Mouse (Mus musculus) liver, embryonic 11.5 days (tissue): ENCODE results near the gene Gm28230. TPM values are rescaled to one million over a fixed set of nuclear protein-coding genes. Genes with fewer than 3 reads are reported as not detected.
A peak's percentile ranks its signal among the peaks of the same experiment; 100 is the strongest.

Experiments used
- ATAC-seq: fragments of 200-750 bp; cut with Nextera tagmentation; replicated peaks from 2 replicates; pipeline ENCODE4 v1.8.0; 2017; ENCODE audit warnings: moderate number of reproducible peaks, mild to moderate bottlenecking, moderate TSS enrichment, moderate library complexity; ENCODE audit not compliant: low FRiP score
- DNase-seq: peaks from one replicate; pipeline ENCODE4 v3.0.0-alpha.2; 2017; ENCODE audit warnings: low spot score
- H3K27ac ChIP-seq: fragments of 300-500 bp; sonication (generic); 2 replicates; pipeline ENCODE4 v1.5.1; 2014; ENCODE audit warnings: mild to moderate bottlenecking, low read depth, low read length, control low read depth
- H3K27me3 ChIP-seq: fragments of 300-500 bp; sonication (generic); replicated peaks from 2 replicates; pipeline ENCODE4 v1.6.1; 2014; ENCODE audit warnings: low read length, mixed read lengths; ENCODE audit not compliant: control insufficient read depth, insufficient read depth
- H3K36me3 ChIP-seq: fragments of 300-500 bp; sonication (generic); 2 replicates; pipeline ENCODE4 v1.6.1; 2014; ENCODE audit warnings: mild to moderate bottlenecking, low read length, moderate library complexity, mixed read lengths; ENCODE audit not compliant: control insufficient read depth, insufficient read depth
- H3K4me1 ChIP-seq: fragments of 300-500 bp; sonication (generic); replicated peaks from 2 replicates; pipeline ENCODE4 v1.6.1; 2014; ENCODE audit warnings: low read length, mixed read lengths; ENCODE audit not compliant: control insufficient read depth, insufficient read depth
- H3K4me2 ChIP-seq: fragments of 300-500 bp; sonication (generic); 2 replicates; pipeline ENCODE4 v1.6.1; 2014; ENCODE audit warnings: mild to moderate bottlenecking, control low read depth, moderate library complexity
- H3K4me3 ChIP-seq: fragments of 300-500 bp; sonication (generic); 2 replicates; pipeline ENCODE4 v1.5.1; 2014; ENCODE audit warnings: low read depth, low read length, control low read depth
- H3K9ac ChIP-seq: fragments of 300-500 bp; sonication (generic); 2 replicates; pipeline ENCODE4 v1.6.1; 2014; ENCODE audit warnings: low read depth, low read length, control low read depth
- H3K9me3 ChIP-seq: fragments of 300-500 bp; sonication (generic); 2 replicates; pipeline ENCODE4 v1.6.1; 2016; ENCODE audit warnings: low read length, inconsistent platforms, mixed read lengths; ENCODE audit not compliant: control insufficient read depth
- WGBS: fragments of 180-500 bp; shearing (Covaris S2); extraction: QIAGEN DNeasy Blood & Tissue Kit; methylation state at CpG from one replicate; pipeline ENCODE4 v1.1.7; 2014; 5-methylcytosine and 5-hydroxymethylcytosine counted together
- polyA plus RNA-seq: library from polyadenylated mRNA; unstranded; fragments of >200 nt; fragmentation: Nextera tagmentation; extraction: Ambion mirVana; gene quantifications from 2 replicates; pipeline ENCODE4 v1.2.1, GENCODE M21; 2014

Gm28230 gene
- polyA plus RNA-seq, 1 experiment from 2014 or later: not detected

- Histone ChIP-seq H3K27me3 (peaks cover 98% of the 10 kb centered on the region), H3K36me3 (no peaks in the 10 kb centered on the region), H3K9me3 (no peaks in the 10 kb centered on the region), H3K4me3 (no peak overlapping the region), H3K4me2 (no peak overlapping the region), H3K27ac (no peak overlapping the region), H3K9ac (no peak overlapping the region), H3K4me1 (0 out of 2 replicates have a peak, but pooled peaks cover 2% of the 10 kb centered on the region)
- ATAC-seq: no peak
- 21% methylated on average over 17 of the region's 17 CpGs for WGBS
- peak; percentile 39 for DNase-seq
These were observed 1.4 kb upstream of the Gm28230 start for GRCm38 (mm10) chr2:74725171-74725570.

- 4% methylated on average over 43 of the region's 43 CpGs for WGBS
- Histone ChIP-seq H3K27me3 (peaks cover 98% of the 10 kb centered on the region), H3K36me3 (no peaks in the 10 kb centered on the region), H3K9ac (no peak overlapping the region), H3K4me3 (peak overlapping the region; percentile 44), H3K4me1 (0 out of 2 replicates have a peak, but pooled peaks cover 2% of the 10 kb centered on the region), H3K4me2 (peak overlapping the region; percentile 57), H3K27ac (no peak overlapping the region), H3K9me3 (no peaks in the 10 kb centered on the region)
- DNase-seq (no peak), ATAC-seq (no peak)
These were observed 578 bp downstream of the Gm28230 start for GRCm38 (mm10) chr2:74726973-74727639.

GRCm38 (mm10) chr2:74727640-74728302 is 1.2 kb downstream of the Gm28230 start:
- Histone ChIP-seq H3K9ac (no peak overlapping the region), H3K9me3 (no peaks in the 10 kb centered on the region), H3K36me3 (no peaks in the 10 kb centered on the region), H3K27ac (no peak overlapping the region), H3K27me3 (peaks cover 98% of the 10 kb centered on the region), H3K4me1 (peaks cover 2% of the 10 kb centered on the region; the same call in 1 of the 2 replicates), H3K4me3 (peak overlapping the region; percentile 44), H3K4me2 (peak overlapping the region; percentile 57)
- no peak for DNase-seq
- WGBS: 8% methylated on average over 24 of the region's 25 CpGs
- ATAC-seq: no peak

GRCm38 (mm10) chr2:74728303-74728680 is 1.8 kb downstream of the Gm28230 start:
- H3K27ac ChIP-seq: no peak overlapping the region
- no peak overlapping the region for H3K4me2 ChIP-seq

GRCm38 (mm10) chr2:74730331-74730730 is 3.8 kb downstream of the Gm28230 start:
- ATAC-seq: no peak
- Histone ChIP-seq H3K4me2 (no peak overlapping the region), H3K4me1 (peaks cover 2% of the 10 kb centered on the region; the same call in 1 of the 2 replicates), H3K27ac (no peak overlapping the region), H3K9ac (no peak overlapping the region), H3K9me3 (no peaks in the 10 kb centered on the region), H3K36me3 (no peaks in the 10 kb centered on the region), H3K27me3 (peaks cover 98% of the 10 kb centered on the region), H3K4me3 (no peak overlapping the region)
- WGBS: 29% methylated on average over 8 of the region's 8 CpGs
- DNase-seq: no peak

More at GRCm38 (mm10) chr2:74728303-74728680, 1.8 kb downstream of the Gm28230 start:
- peak; percentile 33 for DNase-seq
- Histone ChIP-seq H3K36me3 (no peaks in the 10 kb centered on the region), H3K4me1 (peaks cover 2% of the 10 kb centered on the region; the same call in 1 of the 2 replicates), H3K9ac (no peak overlapping the region), H3K9me3 (no peaks in the 10 kb centered on the region), H3K4me3 (no peak overlapping the region), H3K27me3 (peaks cover 98% of the 10 kb centered on the region)
- 28% methylated on average over 13 of the region's 13 CpGs for WGBS
- no peak for ATAC-seq

- Histone ChIP-seq H3K27me3 (peaks cover 98% of the 10 kb centered on the region), H3K4me1 (peaks cover 2% of the 10 kb centered on the region; the same call in 1 of the 2 replicates), H3K4me3 (no peak overlapping the region), H3K4me2 (no peak overlapping the region), H3K9me3 (no peaks in the 10 kb centered on the region), H3K27ac (no peak overlapping the region), H3K9ac (no peak overlapping the region), H3K36me3 (no peaks in the 10 kb centered on the region)
- DNase-seq (no peak), ATAC-seq (no peak)
These were observed 4.5 kb downstream of the Gm28230 start for GRCm38 (mm10) chr2:74731055-74731454.

GRCm38 (mm10) chr2:74731799-74732512 is 5.4 kb downstream of the Gm28230 start:
- H3K27me3 ChIP-seq: peaks cover 98% of the 10 kb centered on the region
- no peak for ATAC-seq
- H3K4me1 ChIP-seq: peaks cover 2% of the 10 kb centered on the region; the same call in 1 of the 2 replicates
- 18% methylated on average over 9 of the region's 9 CpGs for WGBS
- H3K9ac ChIP-seq: no peak overlapping the region
- H3K36me3 ChIP-seq: no peaks in the 10 kb centered on the region
- no peak for DNase-seq
- no peak overlapping the region for H3K27ac ChIP-seq
- H3K9me3 ChIP-seq: no peaks in the 10 kb centered on the region
- no peak overlapping the region for H3K4me3 ChIP-seq
- no peak overlapping the region; the same call in 1 of the 2 replicates for H3K4me2 ChIP-seq

- H3K4me2 ChIP-seq: peak overlapping the region; percentile 24
These were observed 6.2 kb downstream of the Gm28230 start for GRCm38 (mm10) chr2:74732513-74733316.

More at GRCm38 (mm10) chr2:74732513-74733316, 6.2 kb downstream of the Gm28230 start:
- ATAC-seq: no peak
- Histone ChIP-seq H3K27ac (no peak overlapping the region), H3K9ac (no peak overlapping the region), H3K4me3 (0 out of 2 replicates have a peak overlapping the region, but pooled peaks have one; percentile 6), H3K4me1 (no peaks in the 10 kb centered on the region; the same call in 1 of the 2 replicates), H3K9me3 (no peaks in the 10 kb centered on the region), H3K36me3 (no peaks in the 10 kb centered on the region), H3K27me3 (peaks cover 98% of the 10 kb centered on the region)
- 2% methylated on average over 52 of the region's 52 CpGs for WGBS
- DNase-seq: peak; percentile 36
